Mouse (Mus musculus): ENCODE results near the gene Tc2n.

DNA sequence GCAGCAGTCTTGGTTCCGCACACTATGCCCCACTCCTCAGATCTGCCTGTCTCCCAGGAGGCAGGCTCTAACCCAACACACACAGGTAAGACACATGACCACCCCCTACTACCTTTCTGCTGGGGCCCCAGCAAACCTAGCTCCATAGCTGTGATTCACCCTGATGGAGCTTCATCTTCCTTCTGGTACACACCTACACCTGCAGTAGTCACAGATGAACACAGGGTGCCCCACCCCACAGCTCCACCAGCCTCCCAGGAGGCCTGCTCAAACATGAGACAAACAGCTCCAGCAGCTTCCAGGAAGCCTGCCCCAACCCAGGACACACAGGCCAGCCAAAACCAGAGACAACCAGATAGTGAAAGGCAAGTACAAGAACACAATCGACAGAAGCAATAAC is 50.8 kb downstream of the Tc2n start:
- TF ChIP-seq EP300 (IDR thresholded peaks at IDR 0.05; ENCODE audit: low read depth) (no peak), CTCF (IDR thresholded peaks at IDR 0.05; ENCODE audit: low read depth) (no peak)

All from heart, postnatal 0 days (tissue).